Mouse (Mus musculus): ENCODE measurements at regions not wholly inside any gene's neighbourhood (a gene's known extent, or its start where the extent isn't known, plus 50 kb on each side); places are given as distances from the start of the nearest gene placed in this dataset.

DNA sequence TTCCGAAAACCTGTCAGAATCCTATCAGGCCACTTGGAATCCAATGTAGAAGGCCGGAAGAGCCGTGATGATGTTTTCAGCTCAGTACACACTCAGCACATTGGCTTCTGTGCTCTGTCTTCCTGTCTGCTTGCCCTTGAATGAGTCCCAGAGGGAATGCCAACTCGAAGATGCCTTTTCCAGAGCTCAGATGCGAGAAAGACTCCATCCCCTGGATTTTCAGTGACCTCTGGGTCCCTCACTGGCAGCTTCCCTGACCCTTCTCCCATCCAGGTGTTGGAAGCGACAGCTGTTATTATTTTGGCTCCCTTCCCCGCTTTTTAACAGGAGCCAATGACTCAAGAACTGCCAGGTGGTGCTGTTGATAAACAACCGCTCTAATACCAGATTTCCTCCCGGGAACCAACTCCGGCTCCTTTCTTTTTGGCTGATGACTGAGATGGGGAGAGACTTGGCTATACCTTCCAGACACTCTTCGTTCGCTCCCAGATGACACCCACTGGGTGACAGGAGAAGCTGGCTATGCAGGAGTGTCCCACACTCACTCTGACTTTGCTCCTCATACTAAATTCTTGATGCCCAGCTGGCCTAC is 163.8 kb downstream of the Kdr start:
- Histone ChIP-seq H3K4me3 (ENCODE audit: low read depth, low read length) (no peak overlapping the region), H3K27me3 (ENCODE audit: control insufficient read depth, insufficient read depth, low read length) (no peaks in the 10 kb centered on the region), H3K36me3 (ENCODE audit: control insufficient read depth, insufficient read depth, low read length) (no peaks in the 10 kb centered on the region), H3K27ac (ENCODE audit: insufficient read depth, low read depth, low read length) (no peak overlapping the region), H3K4me1 (ENCODE audit: control insufficient read depth, insufficient read depth, insufficient read length, low read length) (no peaks in the 10 kb centered on the region)
- WGBS, result 43% methylated on average over 12 of the region's 12 CpGs
- TF ChIP-seq POLR2A (IDR thresholded peaks at IDR 0.05; ENCODE audit: low read depth, low read length), result no peak
- TF ChIP-seq CTCF (IDR thresholded peaks at IDR 0.05; ENCODE audit: extremely low read depth, insufficient read length, insufficient replicate concordance, low read depth, low read length), result no peak

DNA sequence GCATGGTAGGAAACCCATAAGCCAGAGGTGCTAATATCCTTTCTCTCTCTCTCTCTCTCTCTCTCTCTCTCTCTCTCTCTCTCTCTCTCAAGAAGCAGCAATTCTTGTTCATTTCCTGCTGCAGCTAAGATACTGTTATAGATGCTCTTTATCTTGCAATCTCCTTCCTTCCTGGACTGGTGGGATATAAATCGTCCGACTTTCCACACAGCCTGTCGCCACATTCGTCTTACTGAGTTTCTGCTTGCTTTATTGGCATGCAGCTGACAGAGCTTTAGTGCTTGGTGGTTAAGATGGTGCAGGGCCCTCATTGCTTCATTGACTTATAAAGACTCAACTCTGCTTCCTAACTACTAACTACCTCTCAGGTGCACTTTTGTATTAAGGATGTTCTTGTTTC is 165.6 kb downstream of the Kdr start:
- Histone ChIP-seq H3K36me3 (ENCODE audit: control insufficient read depth, insufficient read depth, low read length) (no peaks in the 10 kb centered on the region), H3K4me1 (ENCODE audit: control insufficient read depth, insufficient read depth, insufficient read length, low read length) (no peaks in the 10 kb centered on the region), H3K27ac (ENCODE audit: insufficient read depth, low read depth, low read length) (no peak overlapping the region), H3K4me3 (ENCODE audit: low read depth, low read length) (no peak overlapping the region), H3K27me3 (ENCODE audit: control insufficient read depth, insufficient read depth, low read length) (no peaks in the 10 kb centered on the region)
- 64% methylated on average over 4 of the region's 4 CpGs for WGBS
- TF ChIP-seq POLR2A (IDR thresholded peaks at IDR 0.05; ENCODE audit: low read depth, low read length) (no peak), CTCF (IDR thresholded peaks at IDR 0.05; ENCODE audit: extremely low read depth, insufficient read length, insufficient replicate concordance, low read depth, low read length) (no peak)

- Histone ChIP-seq H3K4me1 (ENCODE audit: control insufficient read depth, insufficient read depth, insufficient read length, low read length) (no peaks in the 10 kb centered on the region), H3K4me3 (ENCODE audit: low read depth, low read length) (no peak overlapping the region), H3K27ac (ENCODE audit: insufficient read depth, low read depth, low read length) (no peak overlapping the region), H3K36me3 (ENCODE audit: control insufficient read depth, insufficient read depth, low read length) (no peaks in the 10 kb centered on the region), H3K27me3 (ENCODE audit: control insufficient read depth, insufficient read depth, low read length) (no peaks in the 10 kb centered on the region)
- WGBS, result 76% methylated on average over 18 of the region's 18 CpGs
- TF ChIP-seq POLR2A (IDR thresholded peaks at IDR 0.05; ENCODE audit: low read depth, low read length) (no peak), CTCF (IDR thresholded peaks at IDR 0.05; ENCODE audit: extremely low read depth, insufficient read length, insufficient replicate concordance, low read depth, low read length) (no peak)
These were observed 169.5 kb downstream of the Kdr start for GRCm38 (mm10) chr5:75808551-75809332.

DNA sequence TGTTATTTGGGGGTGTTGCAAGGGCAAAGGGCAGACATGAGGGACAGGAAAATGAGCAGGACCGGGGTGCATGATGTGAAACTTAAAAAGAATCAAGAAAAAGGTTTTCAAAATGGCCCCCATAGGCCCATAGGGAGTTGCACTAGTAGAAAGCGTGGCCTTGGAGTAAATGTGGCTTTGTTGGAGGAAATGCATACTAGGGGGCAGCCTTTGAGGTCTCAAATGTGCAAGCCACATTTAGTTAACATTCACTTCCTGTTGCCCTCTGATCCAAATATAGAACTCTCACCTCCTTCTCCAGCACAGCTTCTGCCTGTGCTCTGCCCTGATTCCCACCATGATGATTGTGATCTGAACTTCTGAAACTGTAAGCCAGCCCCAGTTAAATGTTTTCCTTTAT is 173.2 kb downstream of the Kdr start:
- TF ChIP-seq POLR2A (IDR thresholded peaks at IDR 0.05; ENCODE audit: low read depth, low read length) (no peak), CTCF (IDR thresholded peaks at IDR 0.05; ENCODE audit: extremely low read depth, insufficient read length, insufficient replicate concordance, low read depth, low read length) (no peak)
- 92% methylated on average over 2 of the region's 2 CpGs for WGBS
- Histone ChIP-seq H3K27ac (ENCODE audit: insufficient read depth, low read depth, low read length) (no peak overlapping the region), H3K4me1 (ENCODE audit: control insufficient read depth, insufficient read depth, insufficient read length, low read length) (no peaks in the 10 kb centered on the region), H3K36me3 (ENCODE audit: control insufficient read depth, insufficient read depth, low read length) (no peaks in the 10 kb centered on the region), H3K27me3 (ENCODE audit: control insufficient read depth, insufficient read depth, low read length) (no peaks in the 10 kb centered on the region), H3K4me3 (ENCODE audit: low read depth, low read length) (no peak overlapping the region)

DNA sequence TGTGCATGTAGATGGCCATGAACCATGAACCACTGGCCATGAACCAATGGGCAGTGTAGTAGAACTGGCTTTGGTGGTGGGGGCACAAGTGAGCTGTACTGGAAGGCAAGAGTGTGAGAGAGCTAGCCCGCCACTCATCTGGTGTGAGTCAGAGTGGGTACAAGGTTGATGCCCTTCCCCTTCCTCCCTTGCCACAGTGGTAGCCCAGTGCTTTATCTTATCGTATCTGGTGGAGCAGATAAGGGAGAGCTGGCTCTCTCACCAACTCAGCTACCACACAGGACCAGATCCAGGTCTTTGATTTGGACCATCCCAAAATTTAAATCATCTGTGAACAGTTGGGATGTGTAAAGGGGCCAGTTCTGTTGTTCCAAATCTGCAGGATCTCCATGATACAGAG is 173.9 kb downstream of the Kdr start:
- Histone ChIP-seq H3K4me1 (ENCODE audit: control insufficient read depth, insufficient read depth, insufficient read length, low read length) (no peaks in the 10 kb centered on the region), H3K4me3 (ENCODE audit: low read depth, low read length) (no peak overlapping the region), H3K27me3 (ENCODE audit: control insufficient read depth, insufficient read depth, low read length) (no peaks in the 10 kb centered on the region), H3K27ac (ENCODE audit: insufficient read depth, low read depth, low read length) (no peak overlapping the region), H3K36me3 (ENCODE audit: control insufficient read depth, insufficient read depth, low read length) (no peaks in the 10 kb centered on the region)
- 86% methylated on average over 2 of the region's 2 CpGs for WGBS
- TF ChIP-seq CTCF (IDR thresholded peaks at IDR 0.05; ENCODE audit: extremely low read depth, insufficient read length, insufficient replicate concordance, low read depth, low read length), result no peak
- no peak for TF ChIP-seq POLR2A (IDR thresholded peaks at IDR 0.05; ENCODE audit: low read depth, low read length)

- Histone ChIP-seq H3K4me3 (ENCODE audit: low read depth, low read length) (no peak overlapping the region), H3K36me3 (ENCODE audit: control insufficient read depth, insufficient read depth, low read length) (no peaks in the 10 kb centered on the region), H3K27ac (ENCODE audit: insufficient read depth, low read depth, low read length) (no peak overlapping the region), H3K27me3 (ENCODE audit: control insufficient read depth, insufficient read depth, low read length) (no peaks in the 10 kb centered on the region), H3K4me1 (ENCODE audit: control insufficient read depth, insufficient read depth, insufficient read length, low read length) (no peaks in the 10 kb centered on the region)
- WGBS, result 86% methylated on average over 2 of the region's 2 CpGs
- TF ChIP-seq CTCF (IDR thresholded peaks at IDR 0.05; ENCODE audit: extremely low read depth, insufficient read length, insufficient replicate concordance, low read depth, low read length), result no peak
- TF ChIP-seq POLR2A (IDR thresholded peaks at IDR 0.05; ENCODE audit: low read depth, low read length), result no peak
These were observed 175.2 kb downstream of the Kdr start for GRCm38 (mm10) chr5:75803012-75803411.

All from small intestine, adult 2 months (tissue).